Mouse (Mus musculus) heart, adult 2 months (tissue): ENCODE data around the gene F3.
A peak's percentile ranks its signal among the peaks of the same experiment; 100 is the strongest.

ENCODE experiments used
- CTCF ChIP-seq: fragments of 200-600 bp; IDR thresholded peaks from 2 replicates; pipeline ENCODE4 v1.8.1; 2022; ENCODE audit warnings: antibody characterized with exemption, mild to moderate bottlenecking, moderate library complexity
- EP300 ChIP-seq: fragments of 200-500 bp; IDR thresholded peaks from 2 replicates; pipeline ENCODE4 v1.6.1; 2011; ENCODE audit warnings: low read depth, low read length, control low read depth; ENCODE audit not compliant: insufficient read depth
- POLR2A ChIP-seq: fragments of 200-500 bp; IDR thresholded peaks from 2 replicates; pipeline ENCODE4 v1.6.1; 2011; ENCODE audit warnings: mild to moderate bottlenecking, low read depth, low read length, control low read depth; ENCODE audit not compliant: insufficient read depth

GRCm38 (mm10) chr3:121762056-121762852 lies 38.9 kb downstream of the F3 start:
- peak; percentile 75 for TF ChIP-seq CTCF
- no peak for TF ChIP-seq POLR2A
- TF ChIP-seq EP300: no peak
